Mouse (Mus musculus) bone marrow macrophage, adult 2 months (primary cell): ENCODE measurements around the gene Mfsd9. TPM values are rescaled to one million over a fixed set of nuclear protein-coding genes. Genes with fewer than 3 reads are reported as not detected.

Experiments used
- H3K27ac ChIP-seq: 2 replicates; pipeline ENCODE4 v1.5.1; 2012; ENCODE audit warnings: low read depth, low read length; ENCODE audit not compliant: insufficient read depth
- H3K4me1 ChIP-seq: 2 replicates; pipeline ENCODE4 v1.6.1; 2012; ENCODE audit warnings: low read length; ENCODE audit not compliant: control insufficient read depth, insufficient read depth
- H3K4me3 ChIP-seq: 2 replicates; pipeline ENCODE4 v1.5.1; 2012; ENCODE audit warnings: mild to moderate bottlenecking, low read length, moderate library complexity; ENCODE audit not compliant: insufficient read depth
- CTCF ChIP-seq: IDR thresholded peaks from 2 replicates; pipeline ENCODE4 v1.5.1; 2012; ENCODE audit warnings: low read depth, mild to moderate bottlenecking, low read length, moderate library complexity
- POLR2A ChIP-seq: IDR thresholded peaks from 2 replicates; pipeline ENCODE4 v1.6.1; 2012; ENCODE audit warnings: mild to moderate bottlenecking, low read depth, low read length, borderline replicate concordance
- polyA plus RNA-seq: library from polyadenylated mRNA; stranded (reverse); fragments of >200 nt; gene quantifications from 2 replicates; pipeline ENCODE4 v1.2.4, GENCODE M21; 2012; ENCODE audit not compliant: missing spikeins, insufficient read depth, insufficient read length

Mfsd9 gene
- polyA plus RNA-seq, 1 experiment = 2.7 TPM

DNA sequence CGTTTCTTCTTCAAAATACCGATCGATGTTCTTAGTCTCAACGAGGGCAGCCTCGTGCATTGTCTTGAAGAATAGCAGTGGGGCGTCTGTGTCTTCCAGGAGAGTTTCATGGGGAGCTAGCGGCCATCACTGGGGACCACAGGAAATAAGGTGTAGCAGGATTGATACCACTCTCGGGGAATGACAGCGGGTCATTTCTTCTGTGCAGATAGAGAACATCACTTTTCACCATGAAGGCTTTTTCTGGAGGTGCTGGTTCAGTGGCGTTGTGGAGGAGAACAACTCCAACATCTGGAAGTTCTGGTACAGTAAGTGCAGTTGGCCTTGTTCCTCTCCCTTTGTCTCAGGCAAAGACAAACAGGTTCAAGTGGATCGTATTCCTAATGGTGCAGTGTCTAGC is 15.4 kb upstream of the Mfsd9 start:
- Histone ChIP-seq H3K4me1 (no peaks in the 10 kb centered on the region), H3K27ac (no peak overlapping the region), H3K4me3 (no peak overlapping the region)
- TF ChIP-seq POLR2A (no peak), CTCF (no peak)

DNA sequence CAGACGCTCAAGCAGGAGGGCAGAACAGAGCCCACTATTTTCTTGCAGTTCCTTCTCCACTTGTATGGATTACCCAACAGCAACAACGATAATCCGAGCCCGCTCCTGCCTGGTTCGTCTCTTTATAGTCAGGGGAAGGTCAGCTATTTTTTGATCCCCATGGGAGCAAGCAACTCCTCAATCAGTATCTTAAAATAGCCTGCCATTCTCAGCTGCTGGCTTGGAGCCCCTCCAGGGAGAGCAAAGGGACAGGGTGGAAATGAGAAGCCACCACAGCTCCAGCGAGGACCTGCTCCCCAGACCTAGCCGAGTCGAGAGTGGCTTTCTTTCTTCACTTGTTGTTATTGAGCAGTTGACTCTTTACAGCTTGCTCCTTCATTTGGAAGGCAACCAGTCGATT is 14.9 kb upstream of the Mfsd9 start, which contains the start of gene Tmem182:
Gene Tmem182, plus strand, starts transcription at position 251 of the 400 bp plus-strand sequence.
- no peak within 1 kb of the TSS for H3K27ac ChIP-seq
- TF ChIP-seq CTCF (no peak), POLR2A (no peak)
- no peaks in the 10 kb centered on the region for H3K4me1 ChIP-seq
- H3K4me3 ChIP-seq = no peak within 1 kb of the TSS

DNA sequence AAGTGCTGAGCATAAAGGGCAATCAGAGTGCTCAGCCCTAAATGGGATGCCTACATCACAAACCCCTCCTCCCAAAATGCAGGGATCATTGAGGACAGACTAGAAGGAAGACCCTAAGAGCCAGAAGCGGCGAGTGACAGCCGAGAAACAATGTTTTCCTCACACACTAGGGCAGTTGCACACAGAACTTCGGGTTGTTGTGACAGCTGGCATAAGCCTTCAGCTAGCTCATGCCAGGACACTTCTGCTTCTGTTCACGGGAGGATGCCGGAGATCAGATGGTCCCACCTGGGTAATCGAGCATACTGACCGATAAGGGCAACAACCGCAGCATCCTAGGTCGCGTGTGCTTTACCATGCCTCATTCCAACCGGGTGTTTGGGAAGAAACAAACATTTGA is 13.6 kb upstream of the Mfsd9 start:
- H3K4me3 ChIP-seq = no peak overlapping the region
- TF ChIP-seq POLR2A = no peak
- no peak for TF ChIP-seq CTCF

DNA sequence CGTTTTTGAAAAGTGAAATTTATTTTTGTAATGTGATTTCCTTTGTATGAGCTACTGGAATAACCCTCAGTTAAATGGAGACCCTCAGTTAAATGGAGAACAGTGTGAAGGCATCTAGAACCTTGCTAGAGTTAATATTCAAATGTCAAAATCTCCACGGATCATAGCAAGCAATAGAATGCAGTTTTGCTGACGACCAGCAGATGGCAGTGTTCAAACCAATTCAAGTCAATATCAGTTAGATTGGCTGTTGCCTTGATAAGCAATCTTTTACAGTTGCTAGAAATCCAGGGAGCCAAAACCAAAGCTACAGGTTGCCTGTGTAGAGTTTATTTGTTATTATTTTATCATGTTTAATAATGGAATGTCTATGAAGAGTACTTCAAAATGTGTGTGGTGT is 12.3 kb upstream of the Mfsd9 start:
- TF ChIP-seq POLR2A (no peak), CTCF (no peak)
- H3K27ac ChIP-seq = no peak overlapping the region
- no peaks in the 10 kb centered on the region for H3K4me1 ChIP-seq
- H3K4me3 ChIP-seq = no peak overlapping the region

More for the DNA sequence above, 13.6 kb upstream of the Mfsd9 start:
- Histone ChIP-seq H3K27ac (no peak overlapping the region), H3K4me1 (no peaks in the 10 kb centered on the region)

DNA sequence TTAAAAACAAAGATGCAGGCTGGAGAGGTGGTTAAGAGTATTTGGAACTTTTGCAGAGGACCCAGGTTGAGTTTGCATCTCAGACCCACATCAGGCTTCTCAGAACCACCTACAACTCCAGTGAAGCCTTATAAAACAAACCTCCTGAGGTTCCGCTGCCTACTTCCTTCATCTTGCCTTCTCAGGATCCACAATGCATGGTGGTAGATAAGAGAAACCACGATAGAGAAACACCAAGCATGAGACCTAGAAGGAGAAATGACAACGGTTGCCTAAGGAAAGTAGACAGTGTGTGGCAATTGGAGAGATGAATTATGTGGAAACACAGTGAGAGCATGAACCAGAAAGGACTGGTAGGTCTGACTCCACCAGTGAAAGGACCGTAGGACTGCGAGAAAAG is 10.4 kb upstream of the Mfsd9 start:
- Histone ChIP-seq H3K4me1 (no peaks in the 10 kb centered on the region), H3K27ac (no peak overlapping the region), H3K4me3 (no peak overlapping the region)
- TF ChIP-seq CTCF = no peak
- TF ChIP-seq POLR2A = no peak

DNA sequence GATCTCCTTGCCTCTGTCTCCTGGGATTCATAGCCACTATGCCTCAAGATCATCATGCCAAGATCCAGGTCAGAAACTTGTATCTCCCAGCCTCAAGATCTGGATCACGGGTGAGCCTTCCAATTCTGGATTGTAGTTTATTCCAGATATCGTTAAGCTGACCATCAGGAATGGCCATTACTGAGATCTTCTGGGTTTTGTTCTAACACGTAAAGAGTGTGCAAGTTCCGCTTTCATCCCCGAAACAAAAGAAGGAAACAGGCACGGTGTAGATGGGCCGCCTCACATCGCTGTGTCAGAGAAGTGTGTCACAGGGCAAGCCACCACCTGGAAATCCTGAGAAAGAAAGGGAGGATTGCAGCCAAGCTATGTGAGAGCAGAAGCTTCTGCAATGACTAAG is 8.6 kb upstream of the Mfsd9 start:
- Histone ChIP-seq H3K27ac (no peak overlapping the region), H3K4me1 (no peaks in the 10 kb centered on the region), H3K4me3 (no peak overlapping the region)
- no peak for TF ChIP-seq POLR2A
- TF ChIP-seq CTCF = no peak

DNA sequence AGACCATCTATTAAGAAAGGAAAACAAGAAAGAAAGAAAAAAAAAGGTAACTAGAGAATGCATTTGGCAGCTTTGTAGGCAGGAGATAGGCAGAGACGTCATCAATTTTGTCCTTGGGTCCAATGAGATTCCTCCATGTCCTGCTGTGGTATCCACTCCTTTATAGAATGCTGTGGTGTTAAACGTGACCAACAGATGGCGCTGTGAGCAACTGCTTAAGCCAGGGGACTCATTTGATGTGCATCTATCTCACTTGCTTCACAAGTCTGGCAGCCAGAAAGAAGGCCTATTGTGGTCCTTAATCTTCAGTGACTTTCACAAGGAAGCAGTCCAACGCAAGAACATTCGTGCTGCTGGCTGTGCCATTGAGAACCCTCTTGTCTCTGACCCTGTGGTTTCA is 6.9 kb upstream of the Mfsd9 start:
- TF ChIP-seq CTCF (peak; percentile 36; the same call in 1 of the 2 replicates), POLR2A (no peak)
- no peaks in the 10 kb centered on the region for H3K4me1 ChIP-seq

DNA sequence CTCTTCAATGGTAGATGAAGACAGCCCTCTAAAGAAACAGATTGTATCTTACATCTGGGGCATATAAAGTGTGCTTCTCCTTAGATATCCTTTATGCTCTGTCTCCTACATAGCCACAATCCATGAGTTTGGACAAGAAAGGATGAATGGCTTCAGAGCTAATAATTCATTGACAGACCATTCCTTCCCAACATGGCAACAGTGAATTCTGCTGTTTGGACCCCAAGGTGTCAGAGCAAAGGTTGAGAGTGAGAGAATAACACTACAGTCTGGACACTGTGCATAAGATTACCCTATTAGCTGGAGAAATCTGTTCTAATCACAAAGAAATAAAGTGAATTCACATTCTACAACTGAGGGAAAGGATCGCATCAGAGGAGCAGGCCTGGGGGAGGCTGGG is 5.0 kb upstream of the Mfsd9 start:
- TF ChIP-seq POLR2A (no peak), CTCF (no peak)
- no peak overlapping the region for H3K4me3 ChIP-seq
- H3K4me1 ChIP-seq = 0 out of 2 replicates have a peak, but pooled peaks cover 2% of the 10 kb centered on the region
- H3K27ac ChIP-seq = no peak overlapping the region

More for the DNA sequence above, 6.9 kb upstream of the Mfsd9 start:
- Histone ChIP-seq H3K27ac (no peak overlapping the region), H3K4me3 (no peak overlapping the region)

DNA sequence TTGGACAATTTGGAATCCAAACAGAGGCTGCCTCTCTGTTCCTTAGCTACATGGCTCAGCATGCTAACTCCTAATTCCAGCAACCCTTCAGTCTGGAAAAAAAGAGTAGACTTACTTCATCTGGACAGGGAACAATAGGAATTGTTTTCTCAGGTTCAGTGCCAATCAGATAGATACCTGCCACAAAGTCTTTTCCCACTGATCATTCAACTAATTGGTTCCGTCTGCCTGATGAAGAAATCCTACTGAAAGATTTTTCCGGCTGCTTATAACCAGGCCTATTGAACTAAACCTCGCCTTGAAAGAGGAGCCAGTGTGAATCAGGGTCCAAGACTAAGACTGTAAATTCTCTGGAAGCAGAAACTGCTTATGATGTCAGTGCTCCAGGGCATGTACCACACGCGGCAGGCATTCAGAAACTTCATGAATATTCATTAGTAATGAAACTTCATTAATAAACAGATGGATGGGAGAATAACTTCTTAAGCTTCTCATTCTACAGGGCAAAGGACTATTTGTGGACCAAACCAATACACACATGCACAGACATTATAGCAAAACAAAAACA is 737 bp downstream of the Mfsd9 start:
- Histone ChIP-seq H3K4me3 (peak overlapping the region; percentile 97), H3K4me1 (peaks cover 15% of the 10 kb centered on the region), H3K27ac (no peak overlapping the region)
- TF ChIP-seq CTCF = no peak
- no peak for TF ChIP-seq POLR2A

DNA sequence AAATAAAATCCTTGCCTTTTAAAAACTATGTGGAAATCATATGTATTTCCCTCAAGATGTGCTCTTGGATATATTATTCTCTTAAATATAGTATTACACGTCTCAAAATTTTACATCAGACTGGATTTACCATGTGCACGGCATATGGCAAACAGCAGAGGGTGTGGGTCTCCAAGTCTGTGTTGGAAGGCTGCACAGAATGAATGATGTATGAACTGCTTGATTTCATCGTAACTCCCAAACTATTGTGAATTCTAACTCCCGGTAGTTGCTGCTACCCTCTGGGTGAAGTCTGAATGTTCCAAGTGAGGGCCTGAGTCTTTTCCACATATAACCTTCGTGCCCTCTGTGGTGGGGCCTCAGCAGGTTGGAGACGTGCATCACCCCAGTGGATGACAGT is 1.5 kb downstream of the Mfsd9 start:
- Histone ChIP-seq H3K27ac (no peak overlapping the region), H3K4me3 (no peak overlapping the region)
- TF ChIP-seq CTCF (no peak), POLR2A (no peak)

More for the DNA sequence above, 1.5 kb downstream of the Mfsd9 start:
- H3K4me1 ChIP-seq = peaks cover 15% of the 10 kb centered on the region
